Mouse (Mus musculus) gastrocnemius, adult 18-20 months (tissue): ENCODE results near the gene Stard13. TPM values are rescaled to one million over a fixed set of nuclear protein-coding genes. Genes with fewer than 3 reads are reported as not detected.

ENCODE experiments used
- DNase-seq: peaks from one replicate; pipeline ENCODE4 v3.0.0; 2021; ENCODE audit warnings: low spot score
- total RNA-seq, 2 experiments: library from RNA; stranded (reverse); gene quantifications; 2 replicates each; pipeline ENCODE4 v1.2.3; 2021

Stard13 gene
- total RNA-seq, 2 experiments from 2014 or later, result 4.3 to 8.1 TPM

DNA sequence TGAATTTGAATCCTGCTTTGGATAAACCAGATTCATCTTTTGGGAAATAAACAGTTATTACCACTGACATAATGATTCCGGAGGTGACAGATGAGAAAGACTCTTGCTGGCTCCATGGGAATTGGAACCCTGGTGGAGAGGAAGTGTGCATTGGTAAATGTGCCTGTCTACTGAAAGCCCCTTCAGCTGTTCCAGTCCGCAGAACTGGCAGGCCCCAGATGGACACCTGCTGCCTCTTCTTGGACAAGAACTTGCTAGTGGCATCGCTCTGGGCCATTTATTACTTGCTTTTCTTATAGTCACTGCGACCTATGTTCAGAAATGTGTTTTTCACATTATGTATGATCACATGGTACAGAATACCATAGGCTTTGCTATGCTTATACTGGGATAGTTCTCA, 3.2 kb downstream of the Stard13 start:
- DNase-seq, result no peak

- DNase-seq, result no peak
Observed at GRCm38 (mm10) chr5:151228367-151229005, 5.2 kb downstream of the Stard13 start.

GRCm38 (mm10) chr5:151223696-151224366, 9.8 kb downstream of the Stard13 start:
- no peak for DNase-seq

DNA sequence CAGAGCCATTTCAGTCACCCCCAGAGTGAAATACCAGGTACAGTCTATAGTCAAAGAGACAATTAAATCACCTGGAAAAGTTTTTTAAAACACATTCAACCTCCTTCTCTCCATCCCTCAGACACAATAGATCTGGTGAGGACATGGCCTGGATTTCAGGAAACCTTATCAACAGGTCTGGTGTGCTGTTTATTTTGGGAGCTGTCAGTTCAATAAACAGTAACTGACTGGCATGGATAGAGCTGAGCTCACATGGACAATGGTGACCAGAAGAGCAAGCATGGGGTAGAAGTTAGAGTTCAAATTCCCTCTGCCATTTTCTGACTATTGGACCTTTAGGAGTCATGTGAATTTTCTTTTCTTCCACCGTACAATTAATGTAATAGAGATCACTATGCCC, 10.8 kb downstream of the Stard13 start:
- DNase-seq, result no peak

GRCm38 (mm10) chr5:151218689-151219115, 14.9 kb downstream of the Stard13 start:
- DNase-seq, result no peak

DNA sequence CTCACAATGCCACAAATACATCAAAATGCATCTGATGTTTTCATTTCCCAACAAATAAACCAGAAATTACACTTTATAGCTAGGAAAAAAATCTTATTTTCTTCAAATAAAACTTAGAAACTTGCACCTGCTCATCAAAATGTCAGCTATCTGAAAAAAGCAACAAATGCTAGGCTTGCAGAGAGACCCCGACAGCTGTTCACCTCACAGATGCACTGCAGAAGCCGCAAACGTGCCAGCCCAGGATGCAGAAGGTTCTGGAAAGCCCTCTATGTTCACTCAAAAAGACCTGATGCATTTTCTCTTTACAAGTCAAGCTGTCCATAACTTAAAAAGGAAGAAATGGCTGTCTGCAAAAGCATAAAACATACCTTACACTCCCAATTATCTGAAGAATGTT, 20.5 kb downstream of the Stard13 start:
- no peak for DNase-seq

GRCm38 (mm10) chr5:151210869-151211268, 22.8 kb downstream of the Stard13 start:
- no peak for DNase-seq

DNA sequence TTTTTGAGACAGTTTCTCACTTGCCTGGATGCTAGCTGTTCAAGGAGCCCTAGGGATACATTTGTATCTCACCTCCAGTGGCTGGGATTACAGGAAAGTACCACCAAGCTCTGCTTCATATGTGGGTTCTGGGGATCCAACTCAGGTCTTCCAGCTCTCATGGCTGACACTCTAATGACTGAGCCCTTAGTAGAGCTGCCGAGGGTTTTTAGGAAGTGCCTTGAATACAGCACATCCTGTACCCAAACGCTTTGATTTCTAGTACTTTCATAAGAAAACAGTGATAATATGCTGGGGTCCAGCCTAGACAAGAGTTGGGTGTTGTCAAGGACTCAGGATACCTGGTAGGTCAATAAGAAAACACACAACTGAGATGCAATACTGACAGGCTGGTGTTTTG, 23.6 kb downstream of the Stard13 start:
- no peak for DNase-seq

DNA sequence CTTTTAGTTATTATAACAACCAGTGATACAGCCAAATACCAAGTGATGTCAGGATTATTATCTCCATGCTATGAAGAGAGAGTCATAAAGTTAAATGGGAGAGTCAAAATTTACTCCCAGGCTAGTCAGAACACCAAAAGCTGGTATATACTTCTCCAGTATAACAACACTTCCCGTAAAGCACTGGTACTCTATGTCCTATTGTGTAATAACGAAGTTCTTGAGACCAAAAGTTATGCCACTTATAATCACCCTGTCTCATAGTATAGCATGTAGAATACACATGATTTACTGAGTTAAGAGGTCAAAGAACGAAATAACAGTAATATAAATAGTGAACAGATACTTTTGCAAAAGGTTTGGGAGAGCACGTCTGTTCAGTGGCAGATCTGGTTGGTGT, 28.6 kb downstream of the Stard13 start:
- DNase-seq, result no peak

DNA sequence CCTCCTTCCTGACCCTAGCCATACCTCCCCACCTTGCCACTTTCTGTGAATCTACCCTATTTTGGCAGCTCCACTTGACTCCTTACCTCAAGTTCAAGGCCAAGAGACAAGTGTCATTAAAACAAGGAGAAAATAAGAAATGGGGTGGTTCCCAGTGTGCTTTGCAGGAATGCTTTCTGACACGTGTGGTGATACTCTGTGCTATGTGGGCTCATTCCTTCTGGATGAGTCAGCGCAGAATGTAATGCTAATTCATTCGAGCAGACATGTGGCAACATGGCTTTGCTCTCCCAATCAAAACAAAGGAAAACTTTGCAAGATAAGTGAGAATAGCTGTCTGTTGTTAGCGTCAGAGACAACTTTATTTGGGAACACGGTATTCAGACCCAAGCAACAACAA, 30.7 kb downstream of the Stard13 start:
- DNase-seq, result no peak

- DNase-seq, result no peak
Observed at GRCm38 (mm10) chr5:151201220-151201619, 32.4 kb downstream of the Stard13 start.

DNA sequence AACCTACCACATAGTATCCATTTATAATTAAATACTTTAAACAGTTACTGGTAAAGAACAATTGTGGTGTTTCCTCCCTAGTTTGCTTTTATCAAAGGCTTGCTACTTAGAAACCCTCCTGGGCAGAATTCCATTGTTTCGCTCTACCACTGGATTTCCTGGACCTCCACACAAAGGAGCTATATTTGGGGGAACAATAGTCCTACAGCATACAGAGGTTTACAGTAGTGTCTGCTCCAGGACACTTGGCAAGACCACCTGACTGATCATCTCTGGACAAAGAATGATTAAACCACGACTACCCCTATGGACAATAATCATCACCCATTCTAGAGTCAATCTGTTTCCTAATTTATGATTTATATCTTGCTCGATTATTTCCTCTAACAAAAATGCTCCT, 34.4 kb downstream of the Stard13 start:
- DNase-seq, result no peak

DNA sequence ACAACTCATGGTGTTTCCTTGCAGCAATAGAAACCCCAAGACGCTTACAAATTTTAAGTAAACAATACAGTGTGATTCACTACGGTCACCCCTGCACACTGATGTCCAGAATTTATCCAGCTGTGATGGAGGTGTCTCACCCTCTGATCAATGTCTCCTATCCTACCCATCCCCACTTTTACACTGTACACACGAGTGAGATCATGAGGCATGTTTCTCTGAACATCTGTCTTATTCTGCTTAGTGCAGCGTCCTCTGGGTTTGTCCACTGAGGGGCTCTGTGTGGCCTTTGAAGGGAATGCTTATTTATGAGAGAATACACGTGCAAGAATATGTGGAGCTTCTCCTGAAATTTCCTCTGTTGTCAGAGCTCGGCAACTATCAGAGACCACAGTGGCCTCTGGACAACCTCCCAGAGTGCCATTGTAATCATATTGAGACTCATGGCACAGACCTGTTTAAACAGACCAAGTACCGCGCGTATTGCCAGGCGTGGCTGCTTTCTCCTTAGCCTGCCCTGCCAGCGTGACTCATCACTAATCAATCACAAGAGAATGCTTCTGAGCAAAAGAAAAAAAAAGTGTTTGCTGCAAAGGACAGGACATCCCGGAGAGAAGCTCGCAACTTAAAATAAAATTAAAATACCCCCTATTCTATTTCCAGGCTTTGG, 36.9 kb downstream of the Stard13 start:
- no peak for DNase-seq

DNA sequence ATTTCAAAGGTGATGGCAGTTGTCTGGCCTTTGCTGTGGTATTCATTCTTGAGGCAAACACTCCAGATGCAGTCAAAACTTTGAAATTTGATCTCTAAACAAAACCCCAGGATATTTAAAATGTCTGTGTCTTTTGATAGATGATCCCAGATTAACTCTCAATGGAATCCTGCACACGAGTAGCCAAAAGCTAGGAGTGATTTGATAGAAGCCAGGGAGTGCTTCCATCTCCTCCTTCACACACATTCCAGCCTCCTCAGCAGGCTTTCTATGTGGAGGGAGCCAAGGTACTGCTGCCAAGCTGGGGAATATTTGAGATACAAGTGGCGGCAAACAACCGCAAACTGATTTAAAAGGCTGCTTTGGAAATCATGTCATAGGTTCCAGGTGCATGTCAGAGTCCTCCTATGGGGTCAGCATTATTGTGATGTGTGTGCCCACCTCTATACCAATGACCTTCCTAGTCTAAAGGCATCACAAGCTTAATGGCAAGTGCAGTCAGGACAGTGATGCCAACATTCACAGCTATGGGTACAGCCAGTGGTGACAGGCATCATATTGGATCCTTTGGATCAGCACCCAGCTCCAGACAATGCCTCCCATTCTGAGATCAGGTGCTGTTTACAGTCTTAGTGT, 39.6 kb downstream of the Stard13 start:
- DNase-seq, result no peak

- no peak for DNase-seq
Observed at GRCm38 (mm10) chr5:151192266-151192665, 41.4 kb downstream of the Stard13 start.

DNA sequence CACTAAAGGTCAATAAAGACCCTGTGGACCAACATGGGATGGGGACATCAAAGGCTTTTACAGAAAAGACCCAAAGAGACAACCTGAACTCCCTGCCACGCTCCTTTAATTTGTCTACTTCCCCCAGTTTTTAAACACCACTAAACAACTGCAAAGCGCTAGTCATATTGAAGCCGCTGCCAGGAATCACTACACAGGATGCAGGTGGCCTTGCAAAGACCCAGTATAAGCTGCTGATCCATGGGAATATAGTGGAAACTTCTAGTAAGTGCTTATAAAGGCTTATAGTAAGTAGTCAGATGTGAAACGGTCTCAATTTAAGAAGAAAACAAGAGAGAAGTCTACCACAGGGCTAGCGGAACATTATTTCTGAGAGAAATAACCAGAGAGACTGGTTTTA, 42.9 kb downstream of the Stard13 start:
- DNase-seq, result no peak

- peak; percentile 68 for DNase-seq
Observed at GRCm38 (mm10) chr5:151189789-151190378, 43.8 kb downstream of the Stard13 start.

GRCm38 (mm10) chr5:151189321-151189720, 44.3 kb downstream of the Stard13 start:
- no peak for DNase-seq

GRCm38 (mm10) chr5:151188659-151189058, 45.0 kb downstream of the Stard13 start:
- DNase-seq, result no peak

GRCm38 (mm10) chr5:151187336-151187735, 46.3 kb downstream of the Stard13 start:
- no peak for DNase-seq

DNA sequence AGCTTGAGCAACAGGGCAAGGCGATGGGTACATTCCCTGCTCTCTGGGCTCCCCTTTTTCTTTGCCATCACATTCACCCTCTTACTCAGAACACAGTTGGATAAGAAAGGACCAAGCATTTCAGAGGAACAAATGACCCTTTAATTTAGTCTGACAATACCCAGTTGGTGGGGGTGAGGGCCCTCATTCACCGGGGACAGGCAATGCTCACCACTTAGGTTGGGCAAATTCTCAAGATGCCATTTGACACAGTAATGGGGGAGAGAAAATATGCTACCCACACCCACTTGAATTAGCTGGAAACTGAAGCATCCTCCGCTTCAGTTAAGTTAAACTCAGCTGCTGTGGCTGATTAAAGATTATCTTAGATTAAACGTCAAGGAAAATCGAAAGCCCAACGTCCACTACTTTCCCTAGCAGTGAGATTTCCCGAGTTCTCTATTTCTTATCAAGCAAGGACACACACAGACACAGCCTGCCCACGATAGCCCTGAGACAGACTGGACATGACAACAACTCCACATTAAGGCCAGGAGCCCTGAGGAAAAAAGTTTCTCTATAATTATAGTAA, 48.3 kb downstream of the Stard13 start:
- DNase-seq, result no peak
